Mouse (Mus musculus) forebrain, embryonic 16.5 days (tissue): ENCODE data around the gene Cep135. TPM values are rescaled to one million over a fixed set of nuclear protein-coding genes. Genes with fewer than 3 reads are reported as not detected.

Source experiments
- ATAC-seq: fragments of 200-750 bp; cut with Nextera tagmentation; 2 replicates; pipeline ENCODE4 v1.8.0; 2017; ENCODE audit warnings: mild to moderate bottlenecking, moderate library complexity
- H3K27ac ChIP-seq: fragments of 300-500 bp; sonication (generic); 2 replicates; pipeline ENCODE4 v1.5.1; 2014; ENCODE audit warnings: low read length, control low read depth
- H3K27me3 ChIP-seq: fragments of 300-500 bp; sonication (generic); replicated peaks from 2 replicates; pipeline ENCODE4 v1.6.1; 2014; ENCODE audit warnings: low read length; ENCODE audit not compliant: control insufficient read depth, insufficient read depth
- H3K36me3 ChIP-seq: fragments of 300-500 bp; sonication (generic); 2 replicates; pipeline ENCODE4 v1.6.1; 2014; ENCODE audit not compliant: control insufficient read depth, insufficient read depth
- H3K4me1 ChIP-seq: fragments of 300-500 bp; sonication (generic); replicated peaks from 2 replicates; pipeline ENCODE4 v1.6.1; 2014; ENCODE audit warnings: low read length; ENCODE audit not compliant: control insufficient read depth, insufficient read depth
- H3K4me2 ChIP-seq: fragments of 300-500 bp; sonication (generic); 2 replicates; pipeline ENCODE4 v1.6.1; 2014; ENCODE audit warnings: mild to moderate bottlenecking, low read length, control low read depth
- H3K4me3 ChIP-seq: fragments of 300-500 bp; sonication (generic); replicated peaks from 2 replicates; pipeline ENCODE4 v1.5.1; 2014; ENCODE audit warnings: mild to moderate bottlenecking, low read length, control low read depth
- H3K9ac ChIP-seq: fragments of 300-500 bp; sonication (generic); replicated peaks from 2 replicates; pipeline ENCODE4 v1.6.1; 2014; ENCODE audit warnings: low read depth, low read length, control low read depth
- H3K9me3 ChIP-seq: fragments of 300-500 bp; sonication (generic); 2 replicates; pipeline ENCODE4 v1.6.1; 2016; ENCODE audit warnings: low read length; ENCODE audit not compliant: control insufficient read depth
- WGBS: fragments of 180-500 bp; shearing (Covaris S2); extraction: QIAGEN DNeasy Blood & Tissue Kit; methylation state at CpG from one replicate; pipeline ENCODE4 v1.1.7; 2014; 5-methylcytosine and 5-hydroxymethylcytosine counted together
- polyA plus RNA-seq: library from polyadenylated mRNA; unstranded; fragments of >200 nt; fragmentation: Nextera tagmentation; extraction: Ambion mirVana; gene quantifications from 2 replicates; pipeline ENCODE4 v1.2.1, GENCODE M21; 2015

Gene Cep135
- polyA plus RNA-seq, 1 experiment from 2014 or later, result 5.0 TPM

- H3K9me3 ChIP-seq, result no peaks in the 10 kb centered on the region
Observed at GRCm38 (mm10) chr5:76687961-76688600, 99.6 kb downstream of the Cep135 start.

GRCm38 (mm10) chr5:76688643-76689042 lies 100.1 kb downstream of the Cep135 start:
- H3K36me3 ChIP-seq, result no peaks in the 10 kb centered on the region
- no peak overlapping the region for H3K4me2 ChIP-seq
- peaks cover 10% of the 10 kb centered on the region for H3K4me1 ChIP-seq
- H3K9ac ChIP-seq, result no peak overlapping the region
- H3K27me3 ChIP-seq, result no peaks in the 10 kb centered on the region
- no peak overlapping the region for H3K27ac ChIP-seq
- H3K9me3 ChIP-seq, result no peaks in the 10 kb centered on the region
- no peak overlapping the region for H3K4me3 ChIP-seq
- ATAC-seq, result no peak; the same call in 1 of the 2 replicates
- WGBS, result 67% methylated on average over 6 of the region's 6 CpGs

More at GRCm38 (mm10) chr5:76687961-76688600, 99.6 kb downstream of the Cep135 start:
- 92% methylated on average over 10 of the region's 10 CpGs for WGBS
- ATAC-seq, result no peak
- Histone ChIP-seq H3K4me3 (no peak overlapping the region), H3K4me2 (no peak overlapping the region), H3K9ac (no peak overlapping the region), H3K4me1 (peaks cover 14% of the 10 kb centered on the region), H3K27me3 (no peaks in the 10 kb centered on the region), H3K36me3 (no peaks in the 10 kb centered on the region), H3K27ac (no peak overlapping the region)

- Histone ChIP-seq H3K4me1 (peaks cover 7% of the 10 kb centered on the region; the same call in 1 of the 2 replicates), H3K27ac (no peak overlapping the region), H3K9ac (no peak overlapping the region), H3K9me3 (no peaks in the 10 kb centered on the region), H3K4me3 (no peak overlapping the region), H3K36me3 (no peaks in the 10 kb centered on the region), H3K27me3 (no peaks in the 10 kb centered on the region), H3K4me2 (no peak overlapping the region)
- ATAC-seq, result no peak
- WGBS, result 73% methylated on average over 5 of the region's 5 CpGs
Observed at GRCm38 (mm10) chr5:76690177-76690593, 101.7 kb downstream of the Cep135 start.

- ATAC-seq, result no peak
- H3K4me1 ChIP-seq, result peaks cover 7% of the 10 kb centered on the region; the same call in 1 of the 2 replicates
- 82% methylated on average over 5 of the region's 5 CpGs for WGBS
- H3K9ac ChIP-seq, result no peak overlapping the region
- H3K4me3 ChIP-seq, result no peak overlapping the region
- H3K36me3 ChIP-seq, result no peaks in the 10 kb centered on the region; the same call in 1 of the 2 replicates
- H3K27ac ChIP-seq, result no peak overlapping the region
- no peaks in the 10 kb centered on the region for H3K9me3 ChIP-seq
- H3K27me3 ChIP-seq, result no peaks in the 10 kb centered on the region
- H3K4me2 ChIP-seq, result no peak overlapping the region
Observed at GRCm38 (mm10) chr5:76691251-76691650, 102.8 kb downstream of the Cep135 start.

- Histone ChIP-seq H3K27ac (no peak overlapping the region), H3K9ac (no peak overlapping the region)
- 83% methylated on average over 12 of the region's 12 CpGs for WGBS
Observed at GRCm38 (mm10) chr5:76691706-76692424, 103.4 kb downstream of the Cep135 start.

More at GRCm38 (mm10) chr5:76691706-76692424, 103.4 kb downstream of the Cep135 start:
- Histone ChIP-seq H3K27me3 (no peaks in the 10 kb centered on the region), H3K9me3 (no peaks in the 10 kb centered on the region), H3K4me1 (peaks cover 7% of the 10 kb centered on the region; the same call in 1 of the 2 replicates), H3K4me3 (no peak overlapping the region), H3K4me2 (no peak overlapping the region), H3K36me3 (no peaks in the 10 kb centered on the region; the same call in 1 of the 2 replicates)
- no peak for ATAC-seq

Other genes with a start within 250 kb of the Cep135 start
- gene Nmu, start 224.9 kb upstream of the Cep135 start, polyA plus RNA-seq, result not detected in 2 replicates
- not detected in 2 replicates for gene Gm7271, start 104.7 kb upstream of the Cep135 start, polyA plus RNA-seq
- gene Exoc1, start 59.4 kb upstream of the Cep135 start, polyA plus RNA-seq, result 68.6 and 74.0 TPM in 2 replicates
- gene C530008M17Rik, start 67.8 kb downstream of the Cep135 start, polyA plus RNA-seq, result 74.6 and 77.0 TPM in 2 replicates